Mouse (Mus musculus) neural tube, embryonic 10.5 days (tissue): ENCODE measurements around the gene Wdr46.
A peak's percentile ranks its signal among the peaks of the same experiment; 100 is the strongest.

Experiments
- DNase-seq: peaks from one replicate; pipeline ENCODE4 v3.0.0-alpha.2; 2017; ENCODE audit warnings: low spot score; ENCODE audit errors: extremely low spot score

The Wdr46 gene

GRCm38 (mm10) chr17:33951021-33951946 lies 10.8 kb downstream of the Wdr46 start, which contains the start of gene B3galt4:
Gene B3galt4, minus strand, starts transcription at chr17:33951488.
- peak; percentile 89 for DNase-seq

- peak; percentile 18 for DNase-seq
Measured at GRCm38 (mm10) chr17:33952015-33952414, 11.6 kb downstream of the Wdr46 start.

- DNase-seq, result no peak
Measured at GRCm38 (mm10) chr17:33952879-33953278, 12.4 kb downstream of the Wdr46 start.

- DNase-seq, result no peak
Measured at GRCm38 (mm10) chr17:33953310-33953709, 12.8 kb downstream of the Wdr46 start.

GRCm38 (mm10) chr17:33953961-33954565 lies 13.6 kb downstream of the Wdr46 start:
- DNase-seq, result no peak

- no peak for DNase-seq
Measured at GRCm38 (mm10) chr17:33954646-33955554, 14.4 kb downstream of the Wdr46 start.

- peak; percentile 93 for DNase-seq
Measured at GRCm38 (mm10) chr17:33955555-33956214, 15.2 kb downstream of the Wdr46 start, which contains the start of the genes Vps52 and Rps18. Gene Vps52, plus strand, starts transcription at chr17:33955812. Gene Rps18, minus strand, starts transcription at chr17:33956001.

- DNase-seq, result no peak
Measured at GRCm38 (mm10) chr17:33956336-33956735, 15.9 kb downstream of the Wdr46 start.

GRCm38 (mm10) chr17:33957493-33957892 lies 17.0 kb downstream of the Wdr46 start:
- no peak for DNase-seq

GRCm38 (mm10) chr17:33958451-33958850 lies 18.0 kb downstream of the Wdr46 start:
- DNase-seq, result no peak

- no peak for DNase-seq
Measured at GRCm38 (mm10) chr17:33959135-33959534, 18.7 kb downstream of the Wdr46 start.

- no peak for DNase-seq
Measured at GRCm38 (mm10) chr17:33959948-33960347, 19.5 kb downstream of the Wdr46 start.

- DNase-seq, result no peak
Measured at GRCm38 (mm10) chr17:33962876-33963275, 22.4 kb downstream of the Wdr46 start.

- no peak for DNase-seq
Measured at GRCm38 (mm10) chr17:33965082-33965845, 24.8 kb downstream of the Wdr46 start.

- no peak for DNase-seq
Measured at GRCm38 (mm10) chr17:33965846-33966550, 25.5 kb downstream of the Wdr46 start.

GRCm38 (mm10) chr17:33968489-33968888 lies 28.0 kb downstream of the Wdr46 start:
- peak; percentile 88 for DNase-seq

- DNase-seq, result no peak
Measured at GRCm38 (mm10) chr17:33968927-33969326, 28.5 kb downstream of the Wdr46 start.

GRCm38 (mm10) chr17:33969394-33969793 lies 28.9 kb downstream of the Wdr46 start:
- no peak for DNase-seq

GRCm38 (mm10) chr17:33972691-33973090 lies 32.2 kb downstream of the Wdr46 start:
- DNase-seq, result peak; percentile 50
